Mouse (Mus musculus) myocyte (in vitro differentiated cells): Measurements from ENCODE around the gene Fyb2. TPM values are rescaled to one million over a fixed set of nuclear protein-coding genes. Genes with fewer than 3 reads are reported as not detected.

Experiments
- H3K27me3 ChIP-seq: one replicate; pipeline ENCODE4 v1.6.1; 2011; ENCODE audit not compliant: control insufficient read depth, insufficient read depth, insufficient read length
- H3K36me3 ChIP-seq: one replicate; pipeline ENCODE4 v1.6.1; 2011; ENCODE audit not compliant: control insufficient read depth, insufficient read depth
- H3K4me2 ChIP-seq: one replicate; pipeline ENCODE4 v1.6.1; 2011; ENCODE audit warnings: low read depth, control low read depth
- H3K4me3 ChIP-seq: one replicate; pipeline ENCODE4 v1.5.1; 2011; ENCODE audit warnings: mild to moderate bottlenecking, control low read depth, moderate library complexity
- H3K79me2 ChIP-seq: one replicate; pipeline ENCODE4 v1.6.1; 2011; ENCODE audit not compliant: control insufficient read depth, insufficient read depth
- H3ac ChIP-seq: one replicate; pipeline ENCODE4 v1.6.1; 2011; ENCODE audit not compliant: control insufficient read depth, insufficient read length
- CEBPB ChIP-seq: IDR thresholded peaks from 2 replicates; pipeline ENCODE4 v1.6.1; 2011; ENCODE audit warnings: mild to moderate bottlenecking, moderate library complexity; ENCODE audit not compliant: poor library complexity, insufficient read depth, severe bottlenecking
- E2F4 ChIP-seq: IDR thresholded peaks from one replicate; pipeline ENCODE4 v1.6.1; 2011; ENCODE audit warnings: mild to moderate bottlenecking, control low read depth, moderate library complexity; ENCODE audit not compliant: insufficient read depth
- MAX ChIP-seq: IDR thresholded peaks from one replicate; pipeline ENCODE4 v1.6.1; 2011; ENCODE audit warnings: low read depth, mild to moderate bottlenecking, control low read depth
- MYOD1 ChIP-seq, 3 experiments: IDR thresholded peaks; one replicate each; pipeline ENCODE4 v1.6.1; 2011; ENCODE audit warnings: control low read depth in 2 of 3, low read depth in 2 of 3, mild to moderate bottlenecking in 2 of 3, moderate library complexity in 1 of 3; ENCODE audit not compliant: insufficient read length in 2 of 3, control insufficient read depth in 1 of 3
- MYOG ChIP-seq, 3 experiments: IDR thresholded peaks; one replicate each; pipeline ENCODE4 v1.6.1; 2011; ENCODE audit warnings: control low read depth in 2 of 3, low read depth in 2 of 3, mild to moderate bottlenecking in 2 of 3; ENCODE audit not compliant: insufficient read length in 2 of 3, control insufficient read depth in 1 of 3, insufficient read depth in 1 of 3
- POLR2A ChIP-seq: IDR thresholded peaks from one replicate; pipeline ENCODE4 v1.6.1; 2011; ENCODE audit warnings: low read depth, mild to moderate bottlenecking, control low read depth, moderate library complexity; ENCODE audit not compliant: insufficient read length
- POLR2AphosphoS2 ChIP-seq: IDR thresholded peaks from one replicate; pipeline ENCODE4 v1.6.1; 2011; ENCODE audit warnings: low read depth, control low read depth; ENCODE audit not compliant: insufficient read length
- REST ChIP-seq: IDR thresholded peaks from one replicate; pipeline ENCODE4 v1.6.1; 2011; ENCODE audit warnings: mild to moderate bottlenecking, control low read depth, moderate library complexity; ENCODE audit not compliant: insufficient read depth, insufficient read length
- SRF ChIP-seq: IDR thresholded peaks from one replicate; pipeline ENCODE4 v1.6.1; 2011; ENCODE audit warnings: low read depth; ENCODE audit not compliant: control insufficient read depth, insufficient read length
- TCF12 ChIP-seq: IDR thresholded peaks from one replicate; pipeline ENCODE4 v1.6.1; 2011; ENCODE audit warnings: mild to moderate bottlenecking, control low read depth; ENCODE audit not compliant: poor library complexity, insufficient read depth, severe bottlenecking
- TCF3 ChIP-seq: IDR thresholded peaks from one replicate; pipeline ENCODE4 v1.6.1; 2011; ENCODE audit warnings: low read depth, control low read depth; ENCODE audit not compliant: insufficient read length
- USF1 ChIP-seq: IDR thresholded peaks from one replicate; pipeline ENCODE4 v1.6.1; 2011; ENCODE audit warnings: low read depth, mild to moderate bottlenecking, control low read depth, moderate library complexity
- polyA plus RNA-seq: library from polyadenylated mRNA; unstranded; fragments of >200 nt; fragmentation: generic; extraction: Trizol; gene quantifications from one replicate; pipeline ENCODE4 v1.2.1, GENCODE M21; 2012; ENCODE audit warnings: missing spikeins

The Fyb2 gene
- polyA plus RNA-seq, 1 experiment, result 0.08 TPM

DNA sequence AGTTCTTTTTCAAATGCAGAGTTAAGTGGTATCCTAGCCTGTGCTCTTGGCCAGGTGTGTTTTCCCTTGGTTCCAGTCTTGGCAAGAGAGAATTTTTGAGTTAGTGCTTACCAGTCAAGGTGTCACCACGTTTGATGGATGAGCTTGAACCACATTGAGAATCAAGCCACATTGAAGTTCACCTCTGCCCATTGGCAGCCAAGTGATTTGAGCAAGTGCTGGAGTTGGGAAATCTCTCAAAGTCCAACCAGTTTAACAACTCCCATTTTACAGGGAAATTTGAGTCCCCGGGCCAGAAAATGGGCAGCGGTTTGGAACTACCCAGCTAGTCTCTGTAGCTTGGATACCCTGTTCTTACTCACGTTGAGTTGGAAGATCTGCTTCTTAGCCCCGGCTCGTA lies 4.8 kb downstream of the Fyb2 start:
- H3ac ChIP-seq, result no peak overlapping the region
- no peaks in the 10 kb centered on the region for H3K27me3 ChIP-seq
- H3K4me2 ChIP-seq, result no peak overlapping the region
- H3K4me3 ChIP-seq, result no peak overlapping the region
- TF ChIP-seq CEBPB, result no peak
- no peak for TF ChIP-seq TCF3
- TF ChIP-seq SRF, result no peak
- no peak for TF ChIP-seq MYOG (IDR thresholded peaks at IDR 0.05; ENCODE audit: control insufficient read depth in 1 of 3, insufficient read depth in 1 of 3, insufficient read length in 2 of 3, low read depth in 2 of 3)
- no peak for TF ChIP-seq MYOD1 (IDR thresholded peaks at IDR 0.05; ENCODE audit: control insufficient read depth in 1 of 3, insufficient read length in 2 of 3, low read depth in 2 of 3)
- TF ChIP-seq TCF12, result no peak
- no peak for TF ChIP-seq MAX
- TF ChIP-seq POLR2AphosphoS2, result no peak
- no peak for TF ChIP-seq POLR2A
- no peak for TF ChIP-seq REST
- no peak for TF ChIP-seq E2F4
- H3K36me3 ChIP-seq, result no peaks in the 10 kb centered on the region
- H3K79me2 ChIP-seq, result no peaks in the 10 kb centered on the region

DNA sequence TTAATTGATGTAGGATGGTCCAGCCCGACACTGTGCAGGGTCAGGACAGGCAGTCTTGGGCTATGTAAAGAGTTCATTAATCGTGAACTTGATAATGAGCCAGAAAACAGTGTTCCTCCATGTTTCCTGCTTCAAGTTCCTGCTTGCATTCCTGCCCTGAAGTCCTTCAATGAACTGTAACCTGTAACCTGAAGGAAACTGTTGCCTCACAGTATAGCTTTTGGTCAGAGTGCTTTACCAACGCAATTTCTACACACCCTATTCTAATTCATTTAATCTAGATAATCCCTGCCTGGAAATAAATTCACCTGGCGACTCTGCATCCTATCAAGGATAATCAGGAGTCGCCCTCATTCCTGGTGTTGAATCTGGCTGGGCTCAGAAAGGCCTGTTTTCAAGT lies 12.1 kb downstream of the Fyb2 start:
- TF ChIP-seq SRF (no peak), E2F4 (no peak), USF1 (no peak)
- Histone ChIP-seq H3K79me2 (no peaks in the 10 kb centered on the region), H3K36me3 (no peaks in the 10 kb centered on the region), H3K4me2 (no peak overlapping the region), H3K27me3 (no peaks in the 10 kb centered on the region), H3ac (no peak overlapping the region), H3K4me3 (no peak overlapping the region)

DNA sequence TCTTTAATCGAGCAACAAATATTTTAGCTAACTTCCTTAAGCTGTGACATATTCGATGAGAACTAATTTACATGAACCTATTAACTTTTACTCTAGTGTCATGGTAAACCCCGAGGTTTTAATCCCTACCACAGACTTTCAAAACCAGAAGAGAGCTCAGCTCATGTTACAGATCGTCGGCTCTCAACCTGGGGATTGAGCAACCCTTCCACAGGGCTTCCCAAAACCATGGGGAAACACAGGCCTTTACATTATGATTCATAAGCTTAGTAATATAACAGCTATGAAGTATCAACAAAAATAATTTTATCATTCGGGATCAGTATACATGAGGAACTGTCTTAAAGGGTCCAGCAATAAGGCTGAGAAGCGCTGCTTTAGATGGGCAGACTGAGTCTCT lies 15.9 kb downstream of the Fyb2 start:
- Histone ChIP-seq H3K79me2 (no peaks in the 10 kb centered on the region), H3K4me3 (no peak overlapping the region), H3ac (no peak overlapping the region), H3K4me2 (peak overlapping the region; percentile 33), H3K36me3 (no peaks in the 10 kb centered on the region), H3K27me3 (no peaks in the 10 kb centered on the region)
- TF ChIP-seq TCF12 (no peak), USF1 (no peak), CEBPB (peak; percentile 94)

- TF ChIP-seq POLR2AphosphoS2, result no peak
- TF ChIP-seq TCF12, result no peak
- TF ChIP-seq MAX, result no peak
- TF ChIP-seq E2F4, result no peak
- TF ChIP-seq MYOD1 (IDR thresholded peaks at IDR 0.05; ENCODE audit: control insufficient read depth in 1 of 3, insufficient read length in 2 of 3, low read depth in 2 of 3), result no peak
- TF ChIP-seq USF1, result no peak
- no peak for TF ChIP-seq REST
- no peak for TF ChIP-seq CEBPB
- Histone ChIP-seq H3ac (no peak overlapping the region), H3K36me3 (no peaks in the 10 kb centered on the region), H3K27me3 (no peaks in the 10 kb centered on the region), H3K79me2 (no peaks in the 10 kb centered on the region), H3K4me2 (no peak overlapping the region), H3K4me3 (no peak overlapping the region)
Observed at GRCm38 (mm10) chr4:104933620-104934019, 20.4 kb downstream of the Fyb2 start.

GRCm38 (mm10) chr4:104934997-104935396 lies 21.7 kb downstream of the Fyb2 start:
- no peak overlapping the region for H3ac ChIP-seq
- H3K4me2 ChIP-seq, result no peak overlapping the region
- no peaks in the 10 kb centered on the region for H3K36me3 ChIP-seq
- no peaks in the 10 kb centered on the region for H3K27me3 ChIP-seq
- TF ChIP-seq MYOD1 (IDR thresholded peaks at IDR 0.05; ENCODE audit: control insufficient read depth in 1 of 3, insufficient read length in 2 of 3, low read depth in 2 of 3), result peak in 1 of 3 experiments; percentile 23
- peak in 1 of 3 experiments; percentile 13 for TF ChIP-seq MYOG (IDR thresholded peaks at IDR 0.05; ENCODE audit: control insufficient read depth in 1 of 3, insufficient read depth in 1 of 3, insufficient read length in 2 of 3, low read depth in 2 of 3)
- no peak for TF ChIP-seq MAX
- no peak for TF ChIP-seq CEBPB
- no peaks in the 10 kb centered on the region for H3K79me2 ChIP-seq
- H3K4me3 ChIP-seq, result no peak overlapping the region

DNA sequence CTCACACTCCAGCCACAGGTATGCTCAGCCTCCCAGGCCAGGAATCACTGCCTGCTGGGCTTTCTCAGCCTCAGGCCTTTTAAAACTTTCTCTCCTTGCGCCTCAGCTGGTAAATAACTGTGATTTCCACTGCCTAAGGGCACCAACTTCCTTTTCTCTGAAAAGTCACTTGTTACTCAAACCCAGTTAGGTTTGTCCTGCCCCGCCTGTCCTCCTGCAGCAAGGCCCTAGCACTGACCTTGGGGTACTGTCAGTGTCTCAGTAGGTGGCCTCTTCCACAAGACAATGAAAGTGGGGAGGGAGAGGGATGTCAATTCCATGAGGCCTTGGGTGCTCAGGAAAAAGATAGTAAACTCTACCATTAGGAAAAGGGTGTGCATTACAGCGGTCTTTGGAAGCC lies 22.2 kb downstream of the Fyb2 start:
- H3K27me3 ChIP-seq, result no peaks in the 10 kb centered on the region
- no peak overlapping the region for H3ac ChIP-seq
- TF ChIP-seq REST, result no peak
- TF ChIP-seq CEBPB, result no peak
- TF ChIP-seq TCF12, result no peak
- no peak for TF ChIP-seq SRF
- no peak for TF ChIP-seq USF1
- TF ChIP-seq POLR2AphosphoS2, result no peak
- TF ChIP-seq MYOG (IDR thresholded peaks at IDR 0.05; ENCODE audit: control insufficient read depth in 1 of 3, insufficient read depth in 1 of 3, insufficient read length in 2 of 3, low read depth in 2 of 3), result no peak
- TF ChIP-seq POLR2A, result no peak
- TF ChIP-seq E2F4, result no peak
- no peak for TF ChIP-seq MAX
- no peak for TF ChIP-seq TCF3
- TF ChIP-seq MYOD1 (IDR thresholded peaks at IDR 0.05; ENCODE audit: control insufficient read depth in 1 of 3, insufficient read length in 2 of 3, low read depth in 2 of 3), result no peak
- no peak overlapping the region for H3K4me3 ChIP-seq
- H3K36me3 ChIP-seq, result no peaks in the 10 kb centered on the region
- H3K4me2 ChIP-seq, result peak overlapping the region; percentile 51
- no peaks in the 10 kb centered on the region for H3K79me2 ChIP-seq
